Mouse (Mus musculus) megakaryocyte progenitor cell, adult 5-6 weeks (primary cell): ENCODE measurements around the gene Inip. TPM values are rescaled to one million over a fixed set of nuclear protein-coding genes. Genes with fewer than 3 reads are reported as not detected.

ENCODE experiments used
- ATAC-seq: replicated peaks from 2 replicates; pipeline ENCODE4 v1.8.0; 2016; ENCODE audit warnings: mild to moderate bottlenecking, moderate TSS enrichment, inconsistent platforms; ENCODE audit not compliant: poor library complexity
- total RNA-seq, 2 experiments: library from RNA; stranded (forward) in 1 of 2; stranded (reverse) in 1 of 2; fragments of 157-497, 149-512 nt in 1 of 2; fragments of 200-1000 nt in 1 of 2; gene quantifications; 2 replicates each; pipeline versions ENCODE4 v1.2.3 to v1.2.4; 2015 to 2017

Inip gene
- total RNA-seq, 2 experiments from 2014 or later, result 54.2 to 70.8 TPM

DNA sequence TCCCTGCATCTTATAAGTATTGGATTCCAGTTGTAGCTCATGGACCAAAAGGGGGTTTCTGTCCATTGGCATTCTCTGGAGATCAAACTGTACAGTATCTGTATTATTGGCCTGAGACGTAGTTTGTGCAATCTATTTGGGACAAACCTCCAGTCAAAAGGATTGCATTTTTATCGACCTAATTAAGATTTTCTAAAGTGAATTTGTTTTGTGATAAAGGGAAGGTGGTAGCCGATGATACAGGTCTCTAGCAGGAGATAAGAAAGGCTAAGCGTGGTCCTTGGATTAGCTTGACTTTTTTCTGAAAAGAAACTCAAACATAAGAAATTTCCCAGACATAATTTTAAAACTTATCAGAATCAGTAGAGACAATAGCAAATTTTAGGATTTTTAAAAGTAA, 75.8 kb downstream of the Inip start:
- no peak for ATAC-seq

DNA sequence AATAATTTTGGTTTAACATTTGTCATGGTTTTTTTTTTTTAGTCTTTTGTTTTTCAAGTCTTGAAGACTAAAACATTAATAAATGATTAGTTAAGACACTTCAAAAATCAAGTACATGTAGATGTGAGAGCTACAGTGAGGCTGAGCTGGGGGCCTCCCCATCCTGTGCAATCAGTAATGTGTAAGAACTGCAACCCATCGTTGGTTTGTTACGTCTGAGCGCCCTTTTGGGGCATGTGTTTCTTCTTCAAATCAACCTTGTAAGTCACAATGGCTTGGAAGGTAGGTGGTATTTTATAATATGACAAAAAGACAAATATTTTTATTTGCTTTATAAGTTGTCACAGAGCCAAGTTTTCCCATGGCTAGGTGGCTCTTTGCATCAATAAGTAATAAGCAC, 79.6 kb downstream of the Inip start:
- ATAC-seq, result no peak

Other genes starting within 250 kb of the Inip start
- gene Hsdl2, start 220.0 kb downstream of the Inip start, total RNA-seq (2015), result 53.7 and 59.9 TPM in 2 replicates
- 59.6 and 61.6 TPM in 2 replicates for gene Hsdl2, start 220.0 kb downstream of the Inip start, total RNA-seq (2017)
- 8.1 and 9.2 TPM in 2 replicates for gene E130308A19Rik, start 175.4 kb downstream of the Inip start, total RNA-seq (2015)
- gene E130308A19Rik, start 175.4 kb downstream of the Inip start, total RNA-seq (2017), result 4.2 and 6.8 TPM in 2 replicates
- 13.0 and 16.1 TPM in 2 replicates for gene Snx30, start 4.3 kb upstream of the Inip start, total RNA-seq (2015)
- 17.9 and 23.8 TPM in 2 replicates for gene Snx30, start 4.3 kb upstream of the Inip start, total RNA-seq (2017)
- gene Slc46a2, start 113.5 kb upstream of the Inip start, total RNA-seq (2015), result not detected in 2 replicates
- not detected in 2 replicates for gene Slc46a2, start 113.5 kb upstream of the Inip start, total RNA-seq (2017)
- gene Mup4, start 159.1 kb upstream of the Inip start, total RNA-seq (2015), result not detected in 2 replicates
- gene Mup4, start 159.1 kb upstream of the Inip start, total RNA-seq (2017), result not detected in 2 replicates
- gene Mup6, start 162.7 kb upstream of the Inip start, total RNA-seq (2015), result not detected in 2 replicates
- gene Mup6, start 162.7 kb upstream of the Inip start, total RNA-seq (2017), result not detected in 2 replicates